20 mouse cellular contexts compared by ENCODE assay signal in the genomic region with DNA sequence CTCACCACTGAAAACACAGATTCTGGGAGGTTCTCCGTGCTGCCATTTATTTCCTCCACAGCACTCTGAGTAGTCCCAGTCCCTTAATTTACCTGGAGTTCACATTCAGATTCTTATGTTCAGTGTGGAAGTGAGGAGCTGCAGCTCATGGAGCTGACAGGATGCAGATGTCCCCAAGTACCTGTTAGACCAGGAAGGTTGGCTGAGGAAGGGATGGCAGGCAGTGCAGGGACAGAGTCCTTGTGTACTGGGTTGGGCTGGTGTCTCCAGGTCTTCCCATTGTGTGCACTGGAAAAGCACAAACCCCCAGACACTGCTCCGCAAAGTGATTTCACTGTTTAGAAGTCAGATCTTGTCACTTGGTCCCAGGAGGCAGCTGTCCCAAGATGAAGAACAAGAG. TPM values are rescaled to one million over a fixed set of nuclear protein-coding genes. Genes with fewer than 3 reads are reported as not detected.
"Had no signal": no experiment of that assay in that cellular context is flagged by ENCODE, and none has a peak within 500 bp of the region (broad histone marks: within the 10 kb centered on the region; RNA-seq: fewer than 3 reads in every experiment).

No protein-coding gene starts in this region.

- H3K4me2 ChIP-seq: liver, embryonic 13.5 days; liver, embryonic 15.5 days; lung, embryonic 15.5 days; midbrain, embryonic 12.5 days; midbrain, embryonic 15.5 days; neural tube, embryonic 12.5 days had no signal

- DNase-seq: liver, embryonic 13.5 days; liver, postnatal 0 days; lung, adult 2 months; lung, postnatal 14 days; lung, postnatal 36 days; right cerebral cortex, postnatal 14 days; spleen, adult 18-20 months; thymus, adult 18-20 months; thymus, postnatal 14 days had no signal

- H3K4me3 ChIP-seq: liver, embryonic 13.5 days; liver, embryonic 15.5 days; lung, embryonic 15.5 days; megakaryocyte, embryonic 14.5 days; midbrain, embryonic 12.5 days; midbrain, embryonic 15.5 days; neural tube, embryonic 12.5 days had no signal

- H3K4me1 ChIP-seq: liver, embryonic 13.5 days; liver, embryonic 15.5 days had no signal

- H3K27ac ChIP-seq: liver, embryonic 13.5 days; liver, embryonic 15.5 days; lung, embryonic 15.5 days; macrophage; midbrain, embryonic 12.5 days; midbrain, embryonic 15.5 days; neural tube, embryonic 12.5 days had no signal

- H3K36me3 ChIP-seq: liver, embryonic 13.5 days; liver, embryonic 15.5 days; lung, embryonic 15.5 days; midbrain, embryonic 12.5 days; midbrain, embryonic 15.5 days; neural tube, embryonic 12.5 days had no signal

- H3K9me3 ChIP-seq: liver, embryonic 13.5 days; liver, embryonic 15.5 days; lung, embryonic 15.5 days; megakaryocyte, embryonic 14.5 days; midbrain, embryonic 12.5 days; midbrain, embryonic 15.5 days; neural tube, embryonic 12.5 days had no signal

- ATAC-seq: liver, postnatal 0 days; lung, postnatal 0 days; midbrain, embryonic 15.5 days had no signal

- H3K9ac ChIP-seq: liver, embryonic 13.5 days; liver, embryonic 15.5 days; liver, postnatal 0 days; lung, embryonic 15.5 days; midbrain, embryonic 12.5 days; midbrain, embryonic 15.5 days; neural tube, embryonic 12.5 days had no signal

RNA-seq across cellular contexts. Expression of a gene that starts 11.8 kb away (rescaled TPM):
- polyA plus RNA-seq: liver, embryonic 13.5 days; liver, embryonic 15.5 days; liver, postnatal 0 days; lung, adult 2 months; macrophage; midbrain, embryonic 12.5 days; midbrain, postnatal 0 days; neural tube, embryonic 12.5 days; neural tube, embryonic 14.5 days; stomach, embryonic 14.5 days had no signal

RNA-seq across cellular contexts. Expression of a gene that starts 33.5 kb away (rescaled TPM):
- polyA plus RNA-seq: liver, embryonic 13.5 days; liver, embryonic 15.5 days; liver, postnatal 0 days; macrophage; midbrain, embryonic 12.5 days; midbrain, embryonic 15.5 days; midbrain, postnatal 0 days; neural tube, embryonic 14.5 days had no signal
